Mouse (Mus musculus) layer of hippocampus, postnatal 14 days (tissue): ENCODE data around the gene Trabd. TPM values are rescaled to one million over a fixed set of nuclear protein-coding genes. Genes with fewer than 3 reads are reported as not detected.
A peak's percentile ranks its signal among the peaks of the same experiment; 100 is the strongest.

Source experiments
- DNase-seq, 2 experiments: peaks; one replicate each; pipeline ENCODE4 v3.0.0; 2021 to 2022; ENCODE audit warnings: low spot score in 2 of 2, mixed read lengths in 1 of 2
- long read RNA-seq, 2 experiments: library from polyadenylated mRNA; stranded (forward); transcript quantifications; one replicate each; pipeline ENCODE4 v2.0.0; 2021
- total RNA-seq, 2 experiments: library from RNA; stranded (reverse); gene quantifications; 2 replicates each; pipeline ENCODE4 v1.2.3; 2021

Trabd gene
- total RNA-seq: 10 to 100 TPM; 20.7 to 21.3 TPM
- long read RNA-seq, experiment 1, transcript Trabd-201 (10 exons, 2,439 nt): major isoform, 18 of 27 reads
- long read RNA-seq, experiment 1, partial matches to known transcripts: 4 of 27 reads
- long read RNA-seq, experiment 1, other reads (novel, unspliced or antisense): 4 of 27 reads
- long read RNA-seq, experiment 2, transcript Trabd-201 (10 exons, 2,439 nt): major isoform, 30 of 41 reads
- long read RNA-seq, experiment 2, partial matches to known transcripts: 1 of 41 reads
- long read RNA-seq, experiment 2, other reads (novel, unspliced or antisense): 8 of 41 reads

DNA sequence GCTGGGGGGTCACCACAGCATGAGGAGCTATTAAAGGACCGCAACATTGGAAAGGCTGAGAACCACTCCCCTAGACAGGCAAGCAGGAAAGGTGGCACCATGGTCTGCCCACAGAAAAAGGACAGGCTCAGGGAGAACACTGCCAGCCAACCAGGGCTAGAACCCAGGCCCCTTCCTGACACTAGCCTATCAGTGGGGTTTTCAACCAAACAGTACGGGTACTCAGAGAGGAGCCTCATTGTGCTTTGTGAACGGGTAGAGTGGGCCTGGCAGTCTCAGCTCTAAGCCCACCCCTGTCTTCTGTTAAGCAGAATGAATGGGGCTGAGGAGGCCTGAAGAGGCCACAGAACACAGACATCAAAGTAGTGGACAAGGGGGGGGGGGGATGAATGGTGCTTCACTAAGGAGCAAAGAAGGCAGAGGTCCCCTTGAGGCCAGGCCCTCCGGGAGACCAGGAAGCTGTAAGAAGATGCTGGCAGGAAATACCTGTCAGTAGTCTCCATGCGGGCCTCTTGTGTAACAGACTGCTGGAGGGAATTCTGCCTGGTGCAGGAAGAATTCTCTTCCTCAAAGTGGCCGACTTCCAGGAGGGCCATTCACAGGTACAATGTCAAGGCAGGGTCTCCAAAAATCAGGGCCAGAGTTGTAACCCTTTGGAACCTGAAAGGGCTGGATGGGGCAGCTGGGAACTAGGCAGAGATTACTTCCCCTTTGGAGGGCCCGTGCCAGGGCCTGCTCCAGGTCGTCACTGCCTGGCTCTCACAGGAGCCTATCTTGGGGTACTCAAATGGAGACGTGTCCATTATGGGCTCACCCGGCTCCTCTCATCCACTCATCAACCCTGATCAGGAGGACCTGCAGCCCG is at the start of gene Trabd:
Gene Trabd (plus strand): TSS at position 512 of the 865 bp plus-strand sequence.
- peak in 1 of 2 experiments; percentile 40 for DNase-seq

DNA sequence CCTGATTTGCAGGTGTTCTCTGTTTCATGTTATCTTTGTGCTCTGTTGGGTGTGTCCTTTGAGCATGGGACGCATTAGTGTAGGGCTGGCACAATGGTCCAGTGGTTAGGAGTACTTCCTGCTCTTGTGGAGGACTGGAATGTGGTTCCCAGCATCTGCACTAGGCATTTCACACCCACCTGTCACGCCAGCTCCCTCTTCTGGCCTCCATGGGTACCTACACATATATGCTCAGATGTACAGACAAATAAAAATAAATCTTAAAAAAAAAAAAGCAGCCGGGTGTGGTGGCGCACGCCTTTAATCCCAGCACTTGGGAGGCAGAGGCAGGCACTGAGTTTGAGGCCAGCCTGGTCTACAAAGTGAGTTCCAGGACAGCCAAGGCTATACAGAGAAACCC is 30.5 kb upstream of the Trabd start:
- no peak for DNase-seq

DNA sequence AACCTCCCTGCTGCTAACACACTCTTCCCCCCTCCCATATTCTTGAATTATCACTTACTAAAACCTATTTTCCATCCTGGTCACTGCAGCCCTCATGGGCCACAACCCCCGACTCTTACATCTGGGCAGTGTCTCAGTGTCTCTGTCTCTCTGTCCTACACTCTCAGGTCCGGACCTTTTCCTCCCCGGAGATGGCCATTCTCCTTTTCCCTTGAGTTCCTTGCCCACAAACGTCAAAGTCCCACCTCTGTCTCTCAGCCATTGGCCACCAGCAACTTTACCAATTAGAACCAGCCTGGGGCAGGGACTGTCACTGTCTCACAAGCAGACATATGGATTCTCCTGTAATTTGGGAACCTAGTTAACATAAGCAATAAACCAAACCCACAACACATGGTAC is 28.6 kb upstream of the Trabd start:
- DNase-seq: no peak

DNA sequence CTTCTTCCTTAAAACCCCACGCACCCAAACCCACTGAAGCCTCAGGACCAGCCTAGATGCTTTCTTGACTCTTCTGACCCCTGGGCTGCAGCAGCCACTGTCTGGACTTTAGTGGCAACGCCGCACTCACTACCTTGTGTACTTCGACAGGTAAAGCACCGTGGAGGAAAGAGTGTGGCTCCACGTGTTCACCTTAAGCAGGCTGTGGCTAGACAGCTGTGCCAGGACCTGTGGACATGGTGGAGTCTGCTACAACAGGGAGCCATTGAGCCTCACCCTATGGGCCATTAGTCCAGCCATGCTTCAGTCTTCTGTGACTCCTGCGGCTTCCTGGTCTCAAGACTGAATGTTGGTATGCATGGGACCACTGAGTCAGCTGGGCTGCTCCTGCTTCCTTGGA is 20.3 kb upstream of the Trabd start:
- no peak for DNase-seq

DNA sequence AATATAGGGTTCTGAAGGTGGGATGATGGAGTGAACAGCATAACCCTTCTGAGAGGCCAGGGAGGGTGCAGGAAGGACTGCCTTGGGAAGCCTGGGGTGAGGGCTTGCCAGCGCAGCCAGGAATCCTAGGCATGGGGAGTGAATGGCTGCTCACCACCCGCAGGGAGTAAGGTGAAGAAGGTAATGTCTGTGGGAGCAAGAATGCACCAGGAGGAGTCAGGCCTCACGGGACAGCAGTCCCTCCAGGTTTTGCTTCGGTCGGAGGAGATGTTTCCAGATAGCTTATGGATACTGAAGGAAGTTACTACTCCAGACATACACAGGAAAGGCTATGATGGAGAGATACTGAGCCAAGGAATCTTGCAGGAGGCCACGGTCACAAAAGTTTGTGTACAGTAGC is 16.2 kb upstream of the Trabd start:
- DNase-seq: no peak

DNA sequence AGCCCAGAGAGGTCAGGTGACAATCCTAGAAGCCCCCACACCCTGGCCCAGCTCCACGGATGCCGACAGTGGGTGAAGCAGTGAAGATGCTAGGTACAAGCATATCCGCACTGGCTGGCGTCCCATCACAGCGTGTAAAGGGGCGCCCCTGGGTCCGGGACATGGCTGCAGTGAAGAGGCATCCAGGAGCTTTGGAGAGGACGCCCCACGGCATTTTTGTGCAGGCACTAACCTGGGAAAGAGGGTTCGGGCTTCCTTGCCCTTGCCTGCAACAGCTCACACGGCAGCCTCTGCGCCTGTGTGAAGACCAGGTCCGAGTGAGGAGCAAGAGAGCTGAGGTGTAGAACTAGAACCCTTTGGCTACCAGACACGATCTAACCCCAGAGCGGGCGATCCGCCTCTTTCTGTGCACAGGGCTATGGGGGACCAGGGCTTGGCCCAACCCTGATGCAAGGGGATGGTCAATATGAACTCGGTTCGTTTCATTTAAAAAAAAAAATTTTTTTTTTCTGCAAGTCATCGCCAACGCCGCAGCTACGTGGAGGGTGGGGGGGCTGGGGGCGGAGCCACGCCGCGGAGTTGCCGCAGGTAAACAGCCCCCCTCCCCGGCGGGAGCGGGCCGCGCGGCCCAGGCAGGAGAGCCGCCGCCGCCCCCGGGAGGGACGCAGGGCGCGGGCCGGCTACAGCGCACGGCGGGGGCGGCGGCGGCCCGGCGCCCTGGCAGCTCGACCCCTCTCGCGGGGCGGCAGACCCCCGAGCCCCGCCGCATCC is 15.6 kb upstream of the Trabd start, which contains the start of gene Panx2:
Gene Panx2 (plus strand): TSS at position 574 of the 771 bp plus-strand sequence.
- peak in 1 of 2 experiments; percentile 26 for DNase-seq

DNA sequence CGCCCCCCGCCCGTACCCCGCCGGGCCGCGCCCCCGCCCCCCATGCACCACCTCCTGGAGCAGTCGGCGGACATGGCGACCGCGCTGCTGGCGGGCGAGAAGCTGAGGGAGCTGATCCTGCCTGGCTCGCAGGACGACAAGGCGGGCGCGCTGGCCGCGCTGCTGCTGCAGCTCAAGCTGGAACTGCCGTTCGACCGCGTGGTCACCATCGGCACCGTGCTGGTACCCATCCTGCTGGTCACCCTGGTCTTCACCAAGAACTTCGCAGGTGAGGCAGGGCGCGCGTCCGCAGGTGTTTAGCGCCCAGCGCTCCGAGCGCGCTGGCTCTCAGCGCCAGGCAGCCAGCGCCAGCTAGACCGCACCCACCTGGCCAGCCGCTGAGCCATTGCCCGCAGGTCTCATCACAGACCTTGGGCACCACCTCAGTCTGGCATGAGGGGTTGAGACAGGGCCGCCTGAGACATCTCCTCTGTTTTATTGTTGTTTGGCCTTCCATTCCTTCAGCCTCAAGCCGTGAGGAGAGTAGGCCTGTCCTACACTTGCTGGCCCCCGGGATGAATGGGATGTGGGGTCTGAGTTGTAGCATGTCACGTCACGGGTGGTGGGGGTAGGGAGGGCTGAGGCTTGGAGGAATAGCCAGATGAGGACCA is 14.8 kb upstream of the Trabd start:
- peak in 1 of 2 experiments; percentile 28 for DNase-seq

DNA sequence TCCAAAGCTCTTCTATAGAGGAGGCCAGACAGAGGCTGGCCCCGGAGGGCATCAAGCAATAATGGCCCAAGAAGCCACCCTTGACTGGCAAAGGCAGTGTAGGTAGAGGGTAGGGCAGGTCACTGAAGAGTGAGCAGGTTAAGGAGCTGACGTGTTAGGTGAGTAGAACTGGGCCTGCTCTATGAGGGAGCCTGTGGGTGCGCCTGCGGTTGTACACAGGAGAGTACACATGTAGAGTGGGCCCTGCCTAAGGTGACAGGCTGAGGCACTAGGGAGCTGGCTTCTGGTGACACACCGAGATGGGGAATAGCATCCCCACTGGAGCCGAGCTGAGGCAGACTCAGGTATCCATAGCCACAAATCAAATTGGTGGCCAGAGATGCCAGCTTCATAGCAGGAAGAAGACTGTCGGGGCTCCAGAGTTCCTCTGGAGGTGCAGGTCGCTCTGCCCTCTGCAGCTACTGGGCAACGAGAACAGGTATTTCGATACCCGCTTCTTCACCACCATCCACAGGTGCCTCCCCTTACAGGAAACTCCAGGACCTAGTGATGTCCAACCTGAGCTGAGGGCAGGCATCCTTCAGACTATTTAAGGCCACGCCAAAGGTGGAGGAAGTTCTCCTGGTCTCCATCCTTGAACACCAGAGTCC is 14.0 kb upstream of the Trabd start:
- peak in 1 of 2 experiments; percentile 17 for DNase-seq

DNA sequence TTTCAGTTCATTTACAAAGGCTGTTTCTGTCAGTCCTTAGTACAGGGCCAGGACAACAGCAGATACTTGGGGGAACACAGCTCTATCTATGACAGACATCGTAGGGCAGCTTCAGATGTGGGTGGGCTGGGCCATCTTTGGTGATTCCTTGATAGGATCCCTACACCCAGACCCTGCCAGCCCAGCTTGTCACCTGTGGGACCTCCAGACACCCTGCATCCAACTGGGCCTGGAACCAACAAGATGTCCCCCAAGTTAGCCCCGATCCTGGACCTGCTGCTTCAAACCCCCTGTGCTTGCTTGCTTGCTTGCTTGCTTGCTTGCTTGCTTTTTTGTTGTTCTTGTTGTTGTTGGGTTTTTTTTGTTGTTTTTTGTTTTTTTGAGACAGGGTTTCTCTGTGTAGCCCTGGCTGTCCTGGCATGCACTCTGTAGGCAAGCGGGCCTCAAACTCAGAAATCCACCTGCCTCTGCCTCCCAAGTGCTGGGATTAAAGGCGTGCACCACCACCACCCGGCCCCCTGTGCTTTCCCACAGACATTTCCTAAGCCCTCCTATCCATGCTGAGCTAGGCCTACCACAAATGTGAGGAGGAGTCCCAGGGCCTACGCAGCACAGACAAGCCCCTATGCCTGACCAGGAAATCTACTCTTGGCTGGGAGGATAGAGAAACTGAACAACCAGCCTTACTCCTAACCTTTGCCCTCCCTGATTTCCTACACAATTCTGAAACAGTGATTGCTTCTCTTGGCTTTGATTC is 13.0 kb upstream of the Trabd start:
- DNase-seq: peak in 1 of 2 experiments; percentile 12

DNA sequence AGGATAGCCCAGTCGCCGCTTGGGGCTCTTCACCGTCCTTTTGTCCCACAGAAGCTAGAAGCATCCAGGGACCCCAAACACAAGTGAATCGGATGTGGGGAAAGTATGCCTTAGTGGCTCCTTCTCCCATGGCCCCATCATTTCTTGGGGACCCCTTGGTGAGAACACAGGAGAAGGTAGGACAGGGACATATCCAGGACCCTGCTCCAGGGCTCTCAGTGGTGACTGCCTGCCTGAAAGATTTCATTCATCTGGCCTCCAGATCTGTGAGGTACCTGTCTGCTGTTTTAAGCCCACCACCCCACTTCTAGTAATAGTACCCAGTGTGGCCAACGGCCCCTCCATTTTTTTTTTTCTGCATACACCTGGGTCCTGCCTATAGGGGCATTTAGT is 12.4 kb upstream of the Trabd start:
- peak in 1 of 2 experiments; percentile 9 for DNase-seq

DNA sequence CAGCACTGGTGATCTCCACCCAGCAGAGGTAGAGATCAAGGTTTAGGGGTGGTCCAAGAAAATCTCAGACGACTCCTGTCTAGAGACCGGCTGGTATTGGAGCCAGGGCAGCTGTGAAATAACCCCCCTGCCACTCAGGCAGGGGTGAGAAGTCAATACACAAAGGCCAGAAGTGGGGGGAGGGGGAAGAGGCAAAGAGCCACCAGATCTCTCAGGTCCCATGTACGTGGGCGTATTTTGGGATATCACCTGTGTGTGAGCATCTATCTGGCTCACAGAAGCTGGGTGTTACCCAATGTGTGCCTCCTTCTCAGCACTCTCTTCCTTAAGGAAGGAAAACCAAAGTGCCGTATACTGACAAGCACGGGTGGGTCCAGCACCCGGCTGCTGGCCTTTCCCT is 11.9 kb upstream of the Trabd start:
- no peak for DNase-seq

DNA sequence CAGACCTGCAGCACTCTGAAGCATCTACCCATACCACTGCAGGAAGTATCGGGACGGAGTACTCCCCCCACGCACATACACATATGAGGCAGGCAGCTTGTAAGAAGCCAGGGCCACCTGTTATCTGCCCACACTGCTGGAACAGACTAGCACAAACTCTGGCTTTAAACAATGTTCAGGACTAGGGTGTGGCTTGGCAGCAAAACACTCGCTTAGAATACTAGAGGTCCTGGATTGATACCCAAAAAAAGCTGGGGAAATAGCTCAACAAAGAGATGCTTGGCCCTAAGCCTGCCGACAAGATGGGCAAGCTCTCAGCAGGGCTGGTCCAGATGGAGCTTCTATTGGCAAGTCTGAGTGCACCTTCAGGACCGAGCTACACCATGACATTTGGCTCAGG is 11.4 kb upstream of the Trabd start:
- DNase-seq: peak in 1 of 2 experiments; percentile 89

DNA sequence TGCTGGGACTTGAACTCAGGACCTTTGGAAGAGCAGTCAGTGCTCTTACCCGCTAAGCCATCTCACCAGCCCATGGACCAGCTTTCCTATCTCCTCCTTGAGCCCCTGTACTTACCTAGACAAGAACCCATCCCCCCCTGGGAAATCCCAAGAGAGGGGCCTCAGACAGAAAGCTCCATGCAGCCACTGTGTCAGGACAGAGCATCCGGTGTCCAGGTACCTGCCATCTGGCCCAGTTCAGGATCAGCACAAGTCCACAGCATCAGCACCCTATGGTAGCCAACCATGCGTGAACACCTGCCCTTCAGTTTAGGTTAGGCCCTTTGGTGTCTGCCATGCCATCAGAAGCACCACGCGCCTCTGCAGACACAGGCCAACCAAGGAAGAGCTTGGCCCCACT is 10.0 kb upstream of the Trabd start:
- DNase-seq: no peak

DNA sequence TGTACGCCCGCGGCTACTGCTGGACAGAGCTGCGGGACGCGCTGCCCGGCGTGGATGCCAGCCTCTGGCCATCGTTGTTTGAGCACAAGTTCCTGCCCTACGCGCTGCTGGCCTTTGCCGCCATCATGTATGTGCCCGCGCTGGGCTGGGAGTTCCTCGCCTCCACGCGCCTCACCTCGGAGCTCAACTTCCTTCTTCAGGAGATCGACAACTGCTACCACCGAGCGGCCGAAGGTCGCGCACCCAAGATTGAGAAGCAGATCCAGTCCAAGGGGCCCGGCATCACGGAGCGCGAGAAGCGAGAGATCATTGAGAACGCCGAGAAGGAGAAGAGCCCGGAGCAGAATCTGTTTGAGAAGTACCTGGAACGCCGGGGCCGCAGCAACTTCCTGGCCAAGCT is 7.3 kb upstream of the Trabd start:
- no peak for DNase-seq

DNA sequence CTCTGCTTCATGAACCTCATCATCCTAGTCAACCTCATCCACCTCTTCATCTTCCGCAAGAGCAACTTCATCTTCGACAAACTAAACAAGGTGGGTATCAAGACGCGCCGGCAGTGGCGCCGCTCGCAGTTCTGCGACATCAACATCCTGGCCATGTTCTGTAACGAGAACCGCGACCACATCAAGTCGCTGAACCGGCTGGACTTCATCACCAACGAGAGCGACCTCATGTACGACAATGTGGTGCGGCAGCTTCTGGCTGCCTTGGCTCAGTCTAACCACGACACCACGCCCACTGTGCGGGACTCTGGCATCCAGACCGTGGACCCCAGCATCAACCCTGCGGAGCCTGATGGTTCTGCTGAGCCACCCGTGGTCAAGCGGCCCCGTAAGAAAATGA is 6.7 kb upstream of the Trabd start:
- DNase-seq: no peak

DNA sequence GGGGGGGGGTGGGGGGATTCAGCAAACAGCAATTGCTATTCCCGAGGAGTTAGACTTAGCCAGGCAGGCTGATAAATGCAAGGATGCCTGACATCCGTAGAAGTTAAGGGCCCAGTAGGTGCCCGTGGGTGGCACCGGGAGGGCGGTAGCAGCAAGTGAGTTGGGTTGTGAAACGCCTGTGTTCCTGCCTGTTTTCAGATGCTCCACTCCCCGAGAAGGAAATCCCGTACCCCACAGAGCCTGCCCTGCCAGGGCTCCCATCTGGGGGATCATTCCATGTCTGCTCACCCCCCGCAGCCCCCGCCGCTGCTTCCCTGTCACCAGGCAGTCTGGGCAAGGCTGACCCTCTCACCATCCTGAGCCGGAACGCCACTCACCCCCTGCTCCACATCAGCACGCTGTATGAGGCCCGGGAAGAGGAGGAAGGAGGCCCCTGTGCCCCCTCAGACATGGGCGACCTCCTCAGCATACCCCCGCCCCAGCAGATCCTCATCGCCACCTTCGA is 5.5 kb upstream of the Trabd start:
- DNase-seq: no peak

DNA sequence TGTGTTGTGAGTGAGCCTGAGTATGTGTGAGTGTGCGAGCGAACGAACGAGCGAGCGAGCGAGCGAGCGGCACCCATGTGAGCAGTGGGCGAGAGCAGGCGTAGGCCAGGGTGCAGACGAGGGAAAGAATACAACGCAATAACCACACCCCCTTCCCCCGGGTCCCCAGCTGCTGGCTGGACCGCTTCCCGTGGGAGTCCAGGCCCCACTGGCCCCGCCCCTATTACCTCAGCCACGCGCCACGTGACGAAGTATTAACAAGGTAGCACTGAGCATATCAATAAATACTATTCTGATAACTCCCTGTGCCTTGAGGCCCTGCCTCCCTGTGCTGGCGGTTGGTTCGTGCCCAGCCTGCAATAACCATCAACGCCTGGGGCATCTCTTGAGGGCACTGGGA is 4.3 kb upstream of the Trabd start:
- no peak for DNase-seq

DNA sequence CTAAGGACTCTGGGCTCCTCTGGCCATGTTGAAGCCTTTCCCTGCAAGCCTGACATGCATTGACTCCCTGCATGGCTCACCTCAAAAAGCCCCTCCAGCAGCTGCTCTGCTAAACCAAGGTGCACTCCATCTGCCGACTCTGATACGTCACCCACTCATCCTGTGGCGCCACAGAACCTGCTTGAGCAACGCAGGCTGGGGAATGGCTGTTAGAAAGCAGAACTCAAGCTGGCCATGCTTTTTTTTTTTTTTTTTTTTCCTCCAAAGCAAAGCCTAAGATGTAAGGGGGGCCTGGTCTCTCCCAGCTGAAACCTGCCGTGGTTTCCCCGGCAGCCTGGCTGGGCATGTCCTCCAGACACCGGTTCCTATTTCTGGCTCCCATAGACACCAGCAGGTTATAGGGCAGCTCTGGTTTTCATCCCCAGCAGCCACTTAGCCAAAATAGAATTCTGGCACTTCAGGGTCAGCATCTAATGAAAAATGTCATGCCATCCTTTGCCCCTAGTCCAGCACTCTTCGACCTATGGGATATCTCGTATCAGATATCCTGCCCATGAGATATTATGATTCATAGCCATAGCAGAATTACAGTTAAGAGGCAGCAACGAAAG is 826 bp upstream of the Trabd start:
- DNase-seq: no peak

DNA sequence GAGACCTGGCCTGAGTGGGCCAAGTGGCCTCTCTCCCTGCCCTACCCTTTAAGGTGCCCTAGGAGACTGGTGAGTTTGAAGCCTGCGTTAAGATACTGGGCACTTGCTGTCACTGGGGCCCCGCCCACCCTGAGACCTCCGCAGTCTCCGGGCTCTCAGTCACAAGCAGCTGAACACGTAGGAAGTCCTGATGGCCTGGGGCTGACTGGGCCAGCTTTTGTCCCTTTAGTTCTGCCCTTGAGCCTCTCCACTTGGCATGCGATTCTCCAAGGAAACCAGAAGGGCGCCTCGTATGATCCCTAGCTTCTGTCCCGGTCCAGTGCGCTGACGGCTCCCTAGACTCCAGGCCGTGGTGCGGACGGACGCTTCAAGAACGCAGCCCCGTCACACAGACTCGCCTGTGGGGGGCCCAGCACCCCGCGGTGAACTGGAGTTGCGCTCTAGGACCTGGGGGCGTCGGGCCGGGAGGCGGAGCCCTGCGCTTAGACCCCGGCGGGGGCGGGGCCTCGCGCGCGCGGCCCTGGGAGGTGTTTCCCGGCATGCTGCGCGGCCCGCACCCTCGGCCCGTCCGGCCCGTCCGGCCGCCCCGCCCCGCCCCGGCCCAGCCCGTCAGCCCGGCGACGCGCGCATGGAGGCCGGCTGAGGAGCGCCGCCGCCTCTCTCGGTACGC is 689 bp downstream of the Trabd start:
- DNase-seq: peak; percentile 82 to 86
